Mouse (Mus musculus) E14TG2a.4 (cell line): ENCODE results near the gene Radil.

Experiments
- CTCF ChIP-seq: conservative IDR thresholded peaks from 2 replicates; pipeline ENCODE4 v1.5.1; 2014; ENCODE audit warnings: low read length
- NANOG ChIP-seq: IDR thresholded peaks from 2 replicates; pipeline ENCODE4 v1.6.1; 2014; ENCODE audit warnings: borderline replicate concordance, low read length, mixed read lengths
- POU5F1 ChIP-seq: IDR thresholded peaks from 2 replicates; pipeline ENCODE4 v1.6.1; 2014; ENCODE audit warnings: low read length, borderline replicate concordance

DNA sequence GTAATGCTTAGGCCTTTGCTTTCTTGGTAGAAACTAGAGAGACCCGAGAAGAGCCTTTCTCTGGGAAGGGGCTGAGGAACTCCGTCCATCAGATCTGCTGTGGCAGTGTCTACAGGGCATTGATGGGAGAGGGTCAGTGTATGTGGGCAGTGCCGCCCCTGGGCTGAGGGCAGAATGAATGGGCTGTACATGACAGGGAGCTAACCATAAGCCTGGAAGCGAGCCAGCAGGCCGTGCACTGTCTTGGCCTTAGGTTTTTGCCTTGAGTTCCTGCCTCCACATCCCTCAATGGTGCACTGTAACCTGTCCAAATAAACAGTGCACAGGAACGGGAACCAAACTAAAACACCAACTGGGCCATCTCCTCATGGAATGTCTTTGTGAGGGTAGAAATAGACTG is 45.8 kb upstream of the Radil start:
- no peak for TF ChIP-seq CTCF
- TF ChIP-seq POU5F1 = no peak
- TF ChIP-seq NANOG = no peak
